Mouse (Mus musculus): ENCODE measurements around the gene Plin1.

Plin1 gene

GRCm38 (mm10) chr7:79732622-79733021 is at the start of gene Plin1:
Gene Plin1, minus strand, starts transcription at chr7:79732903.
- no peak for DNase-seq (ENCODE audit: low spot score)

GRCm38 (mm10) chr7:79782516-79782855 is 49.8 kb upstream of the Plin1 start:
- no peak for DNase-seq (ENCODE audit: low spot score)

- DNase-seq (ENCODE audit: low spot score), result no peak
Measured at GRCm38 (mm10) chr7:79781826-79782515, 49.3 kb upstream of the Plin1 start.

GRCm38 (mm10) chr7:79780647-79781626 is 48.2 kb upstream of the Plin1 start:
- peak; percentile 48 for DNase-seq (ENCODE audit: low spot score)

- no peak for DNase-seq (ENCODE audit: low spot score)
Measured at GRCm38 (mm10) chr7:79771561-79772512, 39.1 kb upstream of the Plin1 start.

GRCm38 (mm10) chr7:79769664-79770063 is 37.0 kb upstream of the Plin1 start:
- DNase-seq (ENCODE audit: low spot score), result no peak

DNA sequence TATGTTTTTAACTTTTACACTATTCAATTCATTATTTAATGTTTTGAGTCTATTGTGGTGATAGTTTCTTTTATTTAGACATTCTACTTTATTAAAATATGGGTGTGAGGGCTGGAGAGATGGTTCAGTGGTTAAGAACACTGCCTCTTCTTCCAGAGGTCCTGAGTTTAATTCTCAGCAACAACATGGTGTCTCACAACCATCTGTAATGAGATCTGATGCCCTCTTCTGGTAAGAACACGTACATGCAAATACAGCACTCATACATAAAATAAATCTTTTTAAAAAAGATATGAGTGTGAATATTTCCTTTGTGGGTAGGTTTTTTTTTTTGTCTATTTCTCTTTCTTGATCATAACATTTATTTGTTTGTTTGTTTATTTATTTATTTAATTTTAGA is 33.3 kb upstream of the Plin1 start:
- no peak for DNase-seq (ENCODE audit: low spot score)

DNA sequence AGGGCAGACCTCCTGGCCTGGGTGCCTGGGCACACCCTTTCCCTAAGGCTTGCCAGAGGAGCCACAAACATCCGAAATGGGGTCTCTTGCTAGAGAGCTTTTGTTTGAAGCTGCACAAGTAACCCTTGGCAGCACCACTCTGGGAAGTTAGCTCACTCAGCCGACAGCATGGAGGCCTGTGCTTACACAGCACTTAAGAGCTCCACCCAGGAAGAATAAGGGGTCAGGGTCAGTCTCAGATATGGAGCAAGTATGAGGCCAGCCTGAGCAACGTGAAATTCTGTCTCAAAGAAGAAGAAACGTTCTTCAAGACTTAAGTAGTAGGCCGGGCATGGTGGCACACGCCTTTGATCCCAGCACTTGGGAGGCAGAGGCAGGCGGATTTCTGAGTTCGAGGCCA is 29.4 kb upstream of the Plin1 start:
- DNase-seq (ENCODE audit: low spot score), result no peak

DNA sequence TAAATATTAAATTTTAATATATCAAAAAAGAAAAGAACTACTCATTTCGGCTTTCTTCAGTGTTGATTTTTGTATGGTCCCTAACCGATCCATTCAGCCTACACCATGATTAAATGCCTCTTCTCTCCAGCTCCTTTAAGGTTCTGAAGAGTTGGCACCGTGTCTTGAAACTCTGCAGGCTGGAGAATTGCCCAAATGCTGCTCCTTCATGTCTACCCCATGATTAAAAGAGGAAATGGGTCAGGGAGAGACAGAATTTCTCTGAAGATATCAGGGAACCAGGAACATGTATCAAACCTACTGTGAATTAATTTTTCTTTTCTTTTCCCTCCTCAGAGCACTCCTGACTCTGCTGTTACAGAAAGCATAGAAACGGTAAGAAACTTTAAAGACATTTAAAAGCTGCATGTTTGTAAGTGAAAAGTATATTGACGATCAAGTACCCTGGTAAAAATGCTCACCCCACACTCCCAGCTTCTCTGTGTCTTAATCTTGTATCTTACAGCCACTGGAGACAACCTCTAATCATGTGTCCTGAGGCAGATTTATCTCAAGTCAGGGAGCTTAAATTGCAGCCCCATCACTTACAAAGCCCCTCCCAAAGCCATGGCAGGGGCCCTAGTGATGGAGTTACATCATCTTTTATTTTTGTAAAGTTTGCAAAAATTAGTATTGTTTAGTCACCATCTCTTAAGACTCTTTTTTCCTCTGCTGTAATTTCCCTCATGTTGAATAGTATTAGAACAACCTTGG is 28.6 kb upstream of the Plin1 start:
- no peak for DNase-seq (ENCODE audit: low spot score)

GRCm38 (mm10) chr7:79759766-79760165 is 27.1 kb upstream of the Plin1 start:
- no peak for DNase-seq (ENCODE audit: low spot score)

- DNase-seq (ENCODE audit: low spot score), result no peak
Measured at GRCm38 (mm10) chr7:79758176-79758575, 25.5 kb upstream of the Plin1 start.

DNA sequence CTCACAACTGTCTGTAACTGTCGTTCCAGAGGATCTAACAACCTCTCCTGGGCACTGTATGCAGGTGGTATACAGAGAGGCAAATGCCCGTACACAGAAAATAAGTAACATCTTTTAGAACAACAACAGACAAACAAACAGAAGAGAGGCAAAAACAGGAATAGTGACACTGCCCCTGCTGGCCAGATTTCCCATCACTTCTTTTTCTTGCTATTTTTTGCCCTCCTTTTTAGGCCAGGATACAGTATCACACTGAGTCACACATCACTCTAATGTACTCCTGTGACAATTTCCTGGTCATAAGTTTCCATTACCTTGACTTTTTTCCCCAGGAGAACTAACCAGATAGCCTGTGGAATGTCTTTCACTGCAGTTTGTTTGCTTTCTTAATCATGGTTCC is 23.6 kb upstream of the Plin1 start:
- DNase-seq (ENCODE audit: low spot score), result no peak

GRCm38 (mm10) chr7:79749511-79749910 is 16.8 kb upstream of the Plin1 start:
- no peak for DNase-seq (ENCODE audit: low spot score)

DNA sequence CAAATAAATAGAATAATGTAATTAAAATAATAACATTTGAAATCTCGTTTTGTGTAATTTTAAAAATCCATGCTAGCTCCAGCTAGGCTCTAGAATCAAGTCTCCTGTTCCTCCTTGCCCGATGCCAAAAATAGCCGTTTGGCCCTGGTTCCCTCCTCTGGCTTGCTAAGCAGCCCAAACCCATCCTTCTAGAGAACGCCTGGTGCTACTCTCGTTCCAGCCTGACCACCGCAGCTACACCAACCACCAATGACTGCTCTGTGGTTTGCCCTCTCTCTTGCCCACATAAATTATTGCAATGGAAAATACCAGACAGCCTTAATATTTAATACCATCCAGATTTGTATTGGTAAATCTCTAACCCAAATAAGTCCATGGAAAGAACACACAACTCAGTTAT is 15.0 kb upstream of the Plin1 start:
- DNase-seq (ENCODE audit: low spot score), result no peak

DNA sequence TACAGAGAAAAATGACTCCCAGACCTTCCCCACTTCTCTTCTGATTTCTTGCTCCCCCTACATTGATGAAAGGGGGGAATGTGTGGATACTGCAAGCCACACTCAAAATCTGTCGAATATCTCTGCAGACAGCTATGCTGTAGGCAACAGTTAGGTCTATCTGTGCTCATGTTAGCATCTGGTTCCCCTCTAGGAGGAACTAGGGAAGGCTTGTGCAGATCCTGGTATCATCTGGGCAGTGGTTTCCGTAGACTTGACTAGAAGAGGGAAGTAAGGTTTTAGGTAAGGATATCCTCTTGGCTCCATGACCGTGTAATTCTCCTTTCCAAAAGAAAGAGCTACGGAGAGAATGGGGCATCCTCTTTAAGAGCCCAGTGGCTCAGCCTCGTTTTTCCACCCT is 11.9 kb upstream of the Plin1 start:
- no peak for DNase-seq (ENCODE audit: low spot score)

- DNase-seq (ENCODE audit: low spot score), result no peak
Measured at GRCm38 (mm10) chr7:79744051-79744450, 11.3 kb upstream of the Plin1 start.

GRCm38 (mm10) chr7:79742659-79743536 is 10.2 kb upstream of the Plin1 start, which contains the start of the genes Pex11a and Wdr93:
Gene Pex11a, minus strand, starts transcription at chr7:79743131.
Gene Wdr93, plus strand, starts transcription at chr7:79743163.
- DNase-seq (ENCODE audit: low spot score), result peak; percentile 84

GRCm38 (mm10) chr7:79742277-79742658 is 9.6 kb upstream of the Plin1 start:
- no peak for DNase-seq (ENCODE audit: low spot score)

DNA sequence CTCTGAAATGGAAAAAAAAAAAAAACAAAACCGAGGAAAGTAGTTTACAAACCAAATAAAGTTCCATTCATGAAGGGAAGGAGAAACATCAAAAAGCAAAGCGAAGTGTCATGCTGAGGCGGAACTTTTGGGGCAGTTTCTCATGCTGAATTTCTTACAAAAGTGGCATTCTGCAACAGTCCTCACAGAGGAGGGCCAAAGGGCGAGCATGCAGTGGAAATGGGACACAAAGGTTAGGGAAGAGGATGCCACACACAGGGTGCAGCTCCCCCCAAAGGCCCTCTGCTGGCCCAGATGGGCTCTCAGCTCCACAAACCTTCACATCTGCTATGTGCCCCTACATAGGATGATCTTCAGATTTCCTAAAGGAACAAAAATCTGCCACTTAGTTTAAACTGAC is 7.6 kb upstream of the Plin1 start:
- no peak for DNase-seq (ENCODE audit: low spot score)

GRCm38 (mm10) chr7:79738913-79739312 is 6.2 kb upstream of the Plin1 start:
- no peak for DNase-seq (ENCODE audit: low spot score)
